Mouse (Mus musculus) forebrain, embryonic 13.5 days (tissue): ENCODE data around the gene Mtfr1l. TPM values are rescaled to one million over a fixed set of nuclear protein-coding genes. Genes with fewer than 3 reads are reported as not detected.

Experiments
- ATAC-seq: fragments of 200-750 bp; cut with Nextera tagmentation; 2 replicates; pipeline ENCODE4 v1.8.0; 2017
- H3K27ac ChIP-seq: fragments of 300-500 bp; sonication (generic); 2 replicates; pipeline ENCODE4 v1.5.1; 2015; ENCODE audit warnings: inconsistent platforms, mild to moderate bottlenecking, moderate library complexity
- H3K27me3 ChIP-seq: fragments of 300-500 bp; sonication (generic); 2 replicates; pipeline ENCODE4 v1.6.1; 2015; ENCODE audit warnings: mild to moderate bottlenecking, inconsistent platforms
- H3K36me3 ChIP-seq: fragments of 300-500 bp; sonication (generic); 2 replicates; pipeline ENCODE4 v1.6.1; 2015; ENCODE audit warnings: mild to moderate bottlenecking, inconsistent platforms; ENCODE audit not compliant: poor library complexity, severe bottlenecking
- H3K4me1 ChIP-seq: fragments of 300-500 bp; sonication (generic); 2 replicates; pipeline ENCODE4 v1.6.1; 2015; ENCODE audit warnings: inconsistent platforms
- H3K4me2 ChIP-seq: fragments of 300-500 bp; sonication (generic); 2 replicates; pipeline ENCODE4 v1.6.1; 2015; ENCODE audit warnings: inconsistent platforms, mild to moderate bottlenecking, moderate library complexity
- H3K4me3 ChIP-seq: fragments of 300-500 bp; sonication (generic); 2 replicates; pipeline ENCODE4 v1.5.1; 2015; ENCODE audit warnings: mild to moderate bottlenecking, inconsistent platforms
- H3K9ac ChIP-seq: fragments of 300-500 bp; sonication (generic); 2 replicates; pipeline ENCODE4 v1.6.1; 2015; ENCODE audit warnings: mild to moderate bottlenecking, inconsistent platforms
- H3K9me3 ChIP-seq: fragments of 300-500 bp; sonication (generic); replicated peaks from 2 replicates; pipeline ENCODE4 v1.6.1; 2016; ENCODE audit warnings: inconsistent platforms
- WGBS: fragments of 180-500 bp; shearing (Covaris S2); methylation state at CpG from one replicate; pipeline ENCODE4 v1.1.7; 2015; 5-methylcytosine and 5-hydroxymethylcytosine counted together
- polyA plus RNA-seq: library from polyadenylated mRNA; unstranded; fragments of >200 nt; fragmentation: Nextera tagmentation; extraction: Ambion mirVana; gene quantifications from 2 replicates; pipeline ENCODE4 v1.2.1, GENCODE M21; 2015

Mtfr1l gene
- polyA plus RNA-seq = 132 and 139 TPM in 2 replicates

DNA sequence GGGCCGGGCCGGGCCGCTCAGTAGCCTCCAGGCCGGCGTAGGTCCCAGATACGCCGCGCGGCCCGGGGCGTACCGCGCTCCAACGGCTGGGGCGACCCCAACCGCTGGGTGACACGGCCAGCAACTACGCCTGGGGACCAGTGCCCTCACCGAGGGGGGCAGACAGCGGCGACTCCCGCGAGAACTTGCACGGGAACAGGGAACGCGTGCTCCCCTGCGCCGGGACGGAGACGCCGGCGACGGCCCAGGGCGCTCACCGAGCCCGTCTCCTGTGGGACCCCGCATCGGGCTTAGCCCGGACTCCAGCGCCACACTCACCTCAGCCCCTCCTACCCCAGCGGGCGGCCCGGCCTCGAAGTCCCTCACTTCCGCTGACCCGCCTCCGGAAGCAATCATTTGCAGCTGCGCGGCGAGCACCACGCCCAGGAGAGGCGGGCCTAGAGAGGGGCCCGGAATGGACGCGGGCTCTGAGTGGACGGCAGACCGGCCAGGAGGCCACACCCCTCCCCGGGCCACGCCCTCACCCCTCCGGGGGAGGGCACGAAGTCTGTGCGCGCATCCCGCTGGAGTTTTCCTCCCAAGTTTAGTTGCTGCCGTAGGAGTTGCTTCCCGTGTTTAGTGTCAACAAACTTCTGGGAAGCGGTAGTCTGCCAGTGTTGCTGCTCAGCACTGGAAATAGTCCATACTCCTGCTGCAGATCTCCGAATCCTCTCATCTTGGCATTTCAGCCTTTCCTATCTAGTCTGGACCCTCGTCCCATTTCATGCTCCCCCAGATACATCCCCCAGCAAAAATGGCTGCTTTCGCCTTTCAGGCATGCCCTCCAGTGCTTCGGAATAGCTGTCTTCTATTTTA is at the start of gene Mtfr1l:
Gene Mtfr1l, minus strand, starts transcription at position 456 of the 855 bp plus-strand sequence.
- Histone ChIP-seq H3K9me3 (no peaks in the 10 kb centered on the region), H3K27ac (peak within 1 kb of the TSS; percentile 76), H3K4me3 (peak within 1 kb of the TSS; percentile 96), H3K27me3 (no peaks in the 10 kb centered on the region), H3K4me1 (peaks cover 30% of the 10 kb centered on the region), H3K36me3 (peaks cover 39% of the 10 kb centered on the region), H3K9ac (peak within 1 kb of the TSS; percentile 84), H3K4me2 (peak within 1 kb of the TSS; percentile 98)
- under 1% methylated on average over 65 of the region's 71 CpGs for WGBS
- peak; percentile 97 for ATAC-seq

DNA sequence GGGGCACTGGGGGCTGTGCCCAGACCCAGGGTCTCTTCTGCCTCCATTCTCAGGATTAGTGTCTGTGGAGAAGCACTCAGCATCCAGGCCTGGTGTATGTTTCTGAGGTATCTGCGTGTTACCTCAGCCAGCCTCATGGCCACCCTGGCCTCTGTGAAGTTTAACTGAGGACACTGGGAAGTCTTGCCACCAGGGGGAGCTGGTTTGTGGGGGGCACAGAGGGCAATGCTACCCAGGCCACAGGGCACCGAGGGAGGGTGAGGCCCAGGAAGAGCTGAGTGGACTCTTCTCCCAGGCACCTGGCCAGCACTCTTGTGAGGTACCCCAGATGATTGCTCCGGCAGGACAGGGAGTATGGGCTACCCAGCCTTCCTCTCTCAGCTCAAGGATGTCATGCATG is 48.3 kb upstream of the Mtfr1l start:
- no peak for ATAC-seq
- Histone ChIP-seq H3K4me3 (no peak overlapping the region), H3K27ac (no peak overlapping the region), H3K36me3 (no peaks in the 10 kb centered on the region), H3K4me2 (no peak overlapping the region), H3K9ac (no peak overlapping the region), H3K27me3 (no peaks in the 10 kb centered on the region), H3K9me3 (no peaks in the 10 kb centered on the region), H3K4me1 (peaks cover 34% of the 10 kb centered on the region)
- 74% methylated on average over 3 of the region's 3 CpGs for WGBS

DNA sequence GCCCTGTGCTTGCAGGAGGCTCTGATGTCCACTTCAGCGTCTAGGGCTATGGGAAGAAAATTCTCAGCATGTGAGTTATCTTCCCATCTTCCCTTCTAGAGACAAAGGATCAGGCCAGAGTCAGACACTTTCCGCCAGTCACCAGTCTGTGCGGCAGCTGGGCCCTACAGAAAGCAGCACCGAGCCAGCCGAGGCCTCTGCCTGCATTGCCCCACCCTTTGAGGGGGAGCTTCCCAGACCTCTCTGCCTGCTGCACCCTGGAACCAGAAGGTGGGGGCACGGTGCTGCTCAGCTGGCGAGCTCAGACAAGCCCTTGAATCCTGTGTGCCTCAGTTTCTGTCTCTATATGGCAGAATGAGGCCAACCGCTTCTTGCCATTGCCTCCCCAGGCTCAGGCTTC is 46.2 kb upstream of the Mtfr1l start:
- ATAC-seq = 0 out of 2 replicates have a peak, but pooled peaks have one; percentile 29
- Histone ChIP-seq H3K4me2 (no peak overlapping the region), H3K9me3 (no peaks in the 10 kb centered on the region), H3K27ac (peak overlapping the region; percentile 76), H3K27me3 (no peaks in the 10 kb centered on the region), H3K4me3 (no peak overlapping the region), H3K9ac (no peak overlapping the region), H3K4me1 (peaks cover 39% of the 10 kb centered on the region), H3K36me3 (no peaks in the 10 kb centered on the region)
- 54% methylated on average over 8 of the region's 8 CpGs for WGBS

GRCm38 (mm10) chr4:134580351-134581148 is 45.4 kb upstream of the Mtfr1l start:
- ATAC-seq = peak; percentile 75

DNA sequence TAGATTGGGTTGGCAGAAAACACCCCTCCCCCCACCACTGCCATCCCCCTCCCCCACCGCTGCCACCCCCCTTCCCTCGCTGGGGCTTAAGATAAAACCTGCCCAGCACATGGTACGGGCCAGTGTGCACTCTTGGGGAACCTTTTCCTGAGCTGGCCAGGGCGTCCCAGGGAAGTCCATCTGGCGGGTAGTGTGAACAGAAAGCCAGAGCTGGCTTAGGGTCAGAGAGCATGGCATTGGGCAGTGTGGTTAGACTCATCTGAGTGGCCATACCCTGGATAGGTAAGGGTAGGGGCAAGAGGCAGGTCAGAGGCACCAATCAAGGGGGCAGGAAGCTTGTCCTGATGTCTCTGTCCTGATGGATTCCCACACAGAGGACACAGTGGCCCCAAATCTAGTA is 44.4 kb upstream of the Mtfr1l start:
- Histone ChIP-seq H3K27me3 (no peaks in the 10 kb centered on the region), H3K9ac (no peak overlapping the region), H3K4me3 (no peak overlapping the region), H3K4me1 (peaks cover 39% of the 10 kb centered on the region), H3K36me3 (0 out of 2 replicates have a peak, but pooled peaks cover under 1% of the 10 kb centered on the region), H3K27ac (no peak overlapping the region), H3K4me2 (0 out of 2 replicates have a peak overlapping the region, but pooled peaks have one; percentile 4), H3K9me3 (no peaks in the 10 kb centered on the region)
- 39% methylated on average over 5 of the region's 5 CpGs for WGBS
- no peak for ATAC-seq

More at GRCm38 (mm10) chr4:134580351-134581148, 45.4 kb upstream of the Mtfr1l start:
- Histone ChIP-seq H3K27me3 (no peaks in the 10 kb centered on the region), H3K27ac (peak overlapping the region; percentile 76), H3K4me2 (no peak overlapping the region), H3K4me1 (peaks cover 39% of the 10 kb centered on the region), H3K4me3 (no peak overlapping the region), H3K9me3 (no peaks in the 10 kb centered on the region), H3K36me3 (no peaks in the 10 kb centered on the region), H3K9ac (0 out of 2 replicates have a peak overlapping the region, but pooled peaks have one; percentile 8)
- 63% methylated on average over 15 of the region's 15 CpGs for WGBS

DNA sequence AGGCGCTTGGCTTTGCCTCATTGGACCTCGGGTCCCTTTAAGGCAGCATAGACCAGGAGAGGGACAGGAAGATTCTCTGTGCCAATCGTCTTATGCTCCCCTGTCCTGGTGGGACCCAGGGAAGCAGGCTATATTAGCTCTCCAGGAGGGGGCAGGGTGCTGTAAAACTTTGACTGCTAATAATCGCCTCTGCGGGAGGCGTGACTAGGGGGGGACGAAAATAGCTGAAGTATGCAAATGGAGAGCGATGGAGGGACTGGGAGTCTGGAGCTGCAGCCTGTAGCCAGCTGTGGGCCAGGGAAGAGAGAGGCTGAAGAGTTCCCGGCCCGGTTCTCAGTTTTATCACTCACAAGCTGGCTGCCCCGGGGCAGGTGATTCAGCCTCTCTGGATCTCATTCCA is 44.0 kb upstream of the Mtfr1l start:
- Histone ChIP-seq H3K4me3 (no peak overlapping the region), H3K9me3 (no peaks in the 10 kb centered on the region), H3K4me2 (0 out of 2 replicates have a peak overlapping the region, but pooled peaks have one; percentile 4), H3K4me1 (peaks cover 39% of the 10 kb centered on the region), H3K27ac (no peak overlapping the region), H3K27me3 (no peaks in the 10 kb centered on the region), H3K36me3 (0 out of 2 replicates have a peak, but pooled peaks cover 3% of the 10 kb centered on the region), H3K9ac (no peak overlapping the region)
- no peak for ATAC-seq
- 13% methylated on average over 11 of the region's 11 CpGs for WGBS

- H3K9ac ChIP-seq = no peak overlapping the region
- WGBS = 72% methylated on average over 5 of the region's 5 CpGs
Observed at GRCm38 (mm10) chr4:134578407-134578806, 43.2 kb upstream of the Mtfr1l start.

GRCm38 (mm10) chr4:134577281-134577680 is 42.1 kb upstream of the Mtfr1l start:
- peaks cover 39% of the 10 kb centered on the region for H3K4me1 ChIP-seq
- H3K4me2 ChIP-seq = no peak overlapping the region
- no peak overlapping the region for H3K9ac ChIP-seq
- no peak overlapping the region for H3K4me3 ChIP-seq
- no peaks in the 10 kb centered on the region for H3K9me3 ChIP-seq
- H3K27ac ChIP-seq = no peak overlapping the region
- 0 out of 2 replicates have a peak, but pooled peaks cover 3% of the 10 kb centered on the region for H3K36me3 ChIP-seq
- H3K27me3 ChIP-seq = no peaks in the 10 kb centered on the region
- ATAC-seq = no peak
- WGBS = 78% methylated on average over 2 of the region's 2 CpGs

More at GRCm38 (mm10) chr4:134578407-134578806, 43.2 kb upstream of the Mtfr1l start:
- Histone ChIP-seq H3K4me3 (no peak overlapping the region), H3K27ac (no peak overlapping the region), H3K4me2 (no peak overlapping the region), H3K9me3 (no peaks in the 10 kb centered on the region), H3K4me1 (peaks cover 39% of the 10 kb centered on the region), H3K36me3 (0 out of 2 replicates have a peak, but pooled peaks cover 3% of the 10 kb centered on the region), H3K27me3 (no peaks in the 10 kb centered on the region)
- ATAC-seq = no peak

DNA sequence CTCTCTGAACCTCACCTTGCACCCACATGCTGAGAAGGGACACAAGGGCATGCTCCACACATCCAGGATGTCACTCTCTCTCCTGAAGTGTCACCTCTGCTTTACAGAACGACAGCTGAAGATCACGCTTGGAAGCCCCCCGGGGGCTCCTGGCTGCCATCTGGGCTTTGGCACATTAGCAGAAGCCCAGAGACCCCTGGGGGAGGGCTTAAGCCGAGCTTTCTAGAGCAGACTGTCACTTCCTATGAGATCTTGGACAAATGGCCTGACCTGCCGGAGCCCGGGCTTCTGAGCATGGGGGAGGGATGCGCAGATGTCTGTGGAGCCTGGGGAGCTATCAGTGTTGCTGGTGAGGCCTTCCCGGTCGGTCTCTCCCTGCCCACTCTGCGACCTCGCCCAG is 40.3 kb upstream of the Mtfr1l start:
- ATAC-seq = no peak
- no peaks in the 10 kb centered on the region for H3K9me3 ChIP-seq
- peaks cover 25% of the 10 kb centered on the region for H3K4me1 ChIP-seq
- 0 out of 2 replicates have a peak, but pooled peaks cover 3% of the 10 kb centered on the region for H3K36me3 ChIP-seq
- 60% methylated on average over 11 of the region's 11 CpGs for WGBS
- no peaks in the 10 kb centered on the region for H3K27me3 ChIP-seq
- no peak overlapping the region for H3K4me3 ChIP-seq
- H3K27ac ChIP-seq = no peak overlapping the region
- no peak overlapping the region for H3K9ac ChIP-seq
- no peak overlapping the region for H3K4me2 ChIP-seq

DNA sequence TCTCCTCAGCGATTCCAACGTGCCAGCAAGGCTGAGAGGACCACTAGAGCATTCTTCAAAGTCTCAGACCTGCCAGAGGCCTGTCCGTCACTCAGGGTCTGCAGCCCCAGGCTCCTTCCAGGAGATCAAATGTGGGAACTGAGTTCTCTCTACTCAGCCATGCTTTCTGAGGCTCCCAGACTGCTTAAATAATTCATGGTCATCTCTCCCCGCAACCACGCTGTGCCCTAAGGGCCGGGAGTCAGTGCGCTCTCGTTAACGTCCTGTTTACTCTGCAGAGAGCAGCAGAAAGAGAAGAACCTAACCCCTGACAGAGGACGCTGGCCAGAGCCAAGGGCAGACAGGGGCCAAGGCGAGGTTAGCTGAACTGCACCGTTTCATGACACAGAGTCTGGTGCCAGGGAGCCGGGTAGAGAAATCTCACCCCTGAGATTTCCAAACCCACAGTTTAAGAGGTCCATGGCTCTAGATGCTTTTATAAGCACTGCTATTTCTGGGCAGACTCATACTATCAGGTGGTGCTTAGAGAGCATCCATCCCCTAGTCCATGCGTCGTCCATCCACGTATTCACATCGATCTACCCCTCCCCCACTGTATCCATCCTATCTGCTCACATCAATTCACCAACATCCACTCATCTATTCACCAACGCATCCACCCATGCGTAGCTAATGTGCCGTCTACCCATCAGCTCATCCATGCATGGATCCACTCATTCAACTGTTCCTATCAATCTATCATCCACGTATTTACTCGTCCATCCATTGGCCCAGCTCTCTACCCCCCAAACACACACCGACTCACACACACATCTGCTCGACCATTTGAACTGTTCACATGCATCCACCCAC is 37.5 kb upstream of the Mtfr1l start:
- H3K9ac ChIP-seq = no peak overlapping the region
- 87% methylated on average over 24 of the region's 24 CpGs for WGBS
- H3K4me3 ChIP-seq = no peak overlapping the region
- no peak for ATAC-seq
- H3K9me3 ChIP-seq = no peaks in the 10 kb centered on the region
- no peak overlapping the region for H3K4me2 ChIP-seq
- no peak overlapping the region for H3K27ac ChIP-seq
- H3K27me3 ChIP-seq = no peaks in the 10 kb centered on the region
- peaks cover 6% of the 10 kb centered on the region for H3K4me1 ChIP-seq
- 0 out of 2 replicates have a peak, but pooled peaks cover 3% of the 10 kb centered on the region for H3K36me3 ChIP-seq
